Mouse (Mus musculus): ENCODE measurements around the gene Olfr385.
"Not testable (repeated sequence)": the region's sequence is repeated elsewhere in the genome, so short reads cannot be mapped to it uniquely, and the experiment has no call there.

Olfr385 gene

DNA sequence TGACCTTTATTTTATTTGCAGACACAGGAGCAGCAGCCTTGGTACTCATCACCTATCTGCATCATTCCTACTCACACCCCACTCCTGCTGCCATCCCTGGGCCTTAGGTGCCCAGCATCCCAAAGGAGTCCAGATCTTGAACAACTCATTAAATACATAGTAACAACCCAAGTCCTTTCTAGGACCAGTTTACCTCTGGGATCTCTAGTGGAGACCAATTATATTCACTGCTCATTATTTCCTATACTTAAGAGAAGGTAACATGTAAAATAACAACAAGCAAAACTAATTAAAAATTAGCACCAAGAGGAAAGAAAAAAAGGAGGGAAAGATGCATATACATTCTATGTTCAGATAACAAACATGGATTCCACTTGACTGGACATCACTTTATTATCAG is at the start of gene Olfr385:
TSS of gene Olfr385 (minus strand) at position 101 of the 400 bp plus-strand sequence.
- no peak for DNase-seq (ENCODE audit: low spot score)

DNA sequence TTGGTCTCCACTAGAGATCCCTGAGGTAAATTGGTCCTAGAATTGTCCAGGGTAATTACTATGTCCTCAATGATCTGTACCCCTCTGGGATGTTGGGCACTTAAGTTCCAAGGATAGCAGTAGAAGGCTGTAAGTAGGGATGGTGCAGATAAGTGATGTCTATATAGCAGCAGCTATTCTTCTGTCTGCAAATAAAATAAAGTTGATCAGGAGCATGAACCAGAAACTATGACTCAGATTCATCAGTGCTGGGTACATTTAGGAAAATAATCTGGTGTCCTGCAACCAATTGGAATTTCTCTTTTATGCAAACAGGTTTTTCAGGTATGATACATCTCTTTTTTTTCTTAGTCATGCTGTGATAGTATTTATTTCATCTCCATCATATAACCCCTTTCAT is 5.5 kb upstream of the Olfr385 start, which contains the start of gene Olfr384:
TSS of gene Olfr384 (plus strand) at position 301 of the 400 bp plus-strand sequence.
- no peak for DNase-seq (ENCODE audit: low spot score)

DNA sequence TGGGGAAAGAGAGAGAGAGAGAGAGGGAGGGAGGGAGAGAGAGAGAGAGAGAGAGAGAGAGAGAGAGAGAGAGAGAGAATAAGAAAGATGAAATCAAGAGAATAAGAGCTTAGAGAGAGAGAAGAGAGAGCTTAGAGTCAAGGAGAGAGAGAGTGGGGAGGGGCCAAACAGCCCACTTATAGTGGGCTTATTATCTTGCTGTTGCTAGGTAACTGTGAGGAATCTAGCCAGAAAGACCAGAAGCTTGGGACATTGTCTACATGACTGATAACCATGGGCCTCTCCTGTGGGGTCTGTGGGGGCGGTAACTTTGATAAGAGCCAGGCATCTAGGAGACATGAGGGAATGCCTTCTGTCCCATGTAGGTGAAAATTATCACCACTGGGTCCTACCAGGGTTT is 9.6 kb downstream of the Olfr385 start:
- DNase-seq (ENCODE audit: low spot score) = not testable (repeated sequence)

DNA sequence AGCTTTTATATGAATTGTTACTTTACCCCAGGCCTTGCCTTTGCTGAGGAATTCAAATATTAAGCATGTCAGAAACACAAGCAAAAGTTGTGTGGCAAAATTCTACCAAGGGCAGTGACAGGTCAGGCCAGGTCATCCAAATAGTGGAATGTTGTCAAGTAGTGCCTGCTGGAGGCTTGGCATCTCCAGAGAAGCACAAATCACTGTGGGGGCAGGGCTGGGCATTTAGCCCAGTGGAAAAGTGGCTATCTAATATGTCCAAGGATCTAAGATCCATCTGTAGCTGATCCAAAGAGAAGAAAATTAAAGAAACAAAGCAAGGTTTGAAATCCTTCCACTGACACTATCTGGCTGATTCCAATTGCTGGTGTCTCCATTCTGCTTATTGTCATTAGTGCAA is 12.9 kb downstream of the Olfr385 start:
- no peak for DNase-seq (ENCODE audit: low spot score)

All from urinary bladder, postnatal 10 days (tissue).